Mouse (Mus musculus): ENCODE results near the gene Cacna2d4. TPM values are rescaled to one million over a fixed set of nuclear protein-coding genes. Genes with fewer than 3 reads are reported as not detected.
"Not testable (repeated sequence)": the region's sequence is repeated elsewhere in the genome, so short reads cannot be mapped to it uniquely, and the experiment has no call there.

Cacna2d4 gene
- total RNA-seq, 4 experiments from 2014 or later, result 0.93 to 3.8 (median 2.7) TPM

DNA sequence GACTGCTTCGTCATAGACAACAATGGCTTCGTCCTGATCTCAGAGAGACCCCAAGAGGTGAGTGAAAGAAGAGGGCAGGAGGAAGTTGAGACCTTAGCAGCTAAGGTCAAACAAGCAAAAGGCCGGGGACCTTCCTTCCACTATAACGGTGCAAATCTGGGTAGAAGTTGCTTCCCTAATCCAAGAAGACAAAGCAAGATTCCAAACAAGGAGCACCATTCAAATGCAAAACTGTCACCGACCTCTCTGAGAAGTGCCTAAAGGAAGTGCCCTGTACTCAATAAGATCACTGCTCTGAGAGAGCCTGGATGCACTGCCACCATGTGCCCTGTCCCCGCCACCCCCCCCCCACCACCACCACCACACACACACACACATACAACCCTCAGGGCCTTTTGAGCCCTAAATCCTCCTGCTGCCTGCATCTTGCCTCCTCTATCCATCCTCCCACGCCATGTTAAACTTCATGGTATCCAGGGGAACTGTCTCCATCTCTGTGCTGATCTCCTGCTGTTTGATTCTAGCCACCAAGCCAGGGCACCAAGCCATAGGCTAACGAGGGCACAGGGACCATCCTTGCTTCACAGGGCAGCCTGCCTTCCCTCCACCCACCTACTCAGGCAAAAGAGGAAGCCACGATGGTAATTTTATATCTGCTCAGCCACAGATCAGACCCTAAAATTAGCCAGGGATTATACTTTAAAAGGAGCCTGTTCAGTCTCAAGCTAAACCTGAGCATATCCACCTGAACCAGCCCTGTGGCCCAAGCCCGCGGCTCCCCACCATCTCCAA, 102.0 kb downstream of the Cacna2d4 start:
- DNase-seq (ENCODE audit: low spot score in 2 of 2), result no peak

DNA sequence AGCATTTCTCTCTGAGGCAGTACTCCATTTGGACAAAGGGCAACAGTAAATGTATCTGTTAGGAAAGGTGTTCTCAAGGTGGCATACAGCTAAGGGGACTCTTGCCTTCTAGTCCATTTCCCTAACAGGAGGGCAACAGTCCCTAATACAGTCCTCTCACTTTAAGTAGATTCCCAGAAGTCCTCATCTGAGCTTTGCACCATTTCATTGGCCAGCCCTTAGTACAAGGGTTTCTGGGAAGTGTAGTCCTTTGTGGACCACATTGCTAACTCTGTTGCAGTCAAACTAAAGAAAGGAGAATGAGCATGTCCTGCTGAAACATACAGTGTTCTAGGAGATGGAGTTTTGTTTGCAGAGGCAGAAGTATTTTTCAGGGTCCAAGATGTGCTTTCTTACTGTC, 105.1 kb downstream of the Cacna2d4 start:
- no peak for DNase-seq (ENCODE audit: low spot score in 2 of 2)

DNA sequence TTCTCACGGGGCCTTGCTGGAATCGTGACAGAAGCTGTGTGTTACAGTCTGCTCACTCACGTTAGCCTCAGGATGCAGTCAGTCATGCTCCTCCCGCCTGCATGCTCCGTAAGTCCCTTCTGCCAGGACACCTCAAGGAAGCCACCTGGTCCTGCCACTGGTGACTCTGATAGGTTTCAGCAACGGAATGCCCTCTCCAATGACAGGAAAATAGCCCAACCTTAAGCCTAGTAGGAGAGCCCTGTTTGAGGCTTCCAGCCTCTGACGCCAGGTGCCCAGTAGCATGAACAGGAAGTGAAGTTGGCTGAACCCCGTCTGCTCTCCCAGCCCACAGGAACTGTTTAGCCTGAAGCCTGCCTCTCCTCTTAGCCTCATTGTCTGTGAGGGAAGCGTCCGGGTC, 109.9 kb downstream of the Cacna2d4 start:
- DNase-seq (ENCODE audit: low spot score in 2 of 2), result no peak

DNA sequence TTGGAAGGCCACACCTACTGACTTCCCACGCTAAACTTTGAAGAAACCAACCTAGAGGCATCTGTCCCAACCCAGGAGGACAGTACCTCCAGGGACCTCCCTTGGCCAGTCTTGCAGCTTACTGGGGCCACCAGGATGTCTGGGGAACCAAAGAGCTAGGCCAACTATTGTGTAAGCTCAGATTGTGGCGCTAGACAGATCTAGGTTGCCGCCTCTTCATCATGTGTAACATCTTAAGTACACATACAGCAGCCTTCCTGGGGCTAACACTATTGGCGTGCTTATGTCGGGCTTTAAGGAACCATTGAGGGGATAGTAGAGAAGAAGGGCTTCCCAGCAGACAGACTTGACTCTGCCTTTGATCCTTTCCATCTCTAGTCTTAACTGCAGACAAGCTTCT, 111.5 kb downstream of the Cacna2d4 start:
- DNase-seq (ENCODE audit: low spot score in 2 of 2), result no peak

DNA sequence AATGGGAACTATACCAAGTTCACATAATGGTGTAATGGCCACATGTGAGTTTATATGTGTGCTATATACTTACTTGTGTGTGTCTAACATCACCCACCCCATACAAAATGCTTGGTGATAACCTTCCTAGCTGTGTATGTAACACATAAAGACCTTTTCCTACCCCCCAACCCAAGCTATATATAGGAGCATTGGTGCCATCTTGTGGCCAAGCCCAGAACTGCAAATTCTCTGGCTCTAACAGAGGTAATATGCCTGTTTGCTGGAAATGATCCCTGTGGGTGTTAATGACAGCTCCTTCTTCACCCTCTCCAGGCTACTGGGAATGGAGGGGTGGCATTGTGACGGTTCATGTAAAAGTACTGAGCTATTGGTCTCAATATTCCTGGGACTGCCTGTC, 111.9 kb downstream of the Cacna2d4 start:
- peak; percentile 63 to 90 for DNase-seq (ENCODE audit: low spot score in 2 of 2)

DNA sequence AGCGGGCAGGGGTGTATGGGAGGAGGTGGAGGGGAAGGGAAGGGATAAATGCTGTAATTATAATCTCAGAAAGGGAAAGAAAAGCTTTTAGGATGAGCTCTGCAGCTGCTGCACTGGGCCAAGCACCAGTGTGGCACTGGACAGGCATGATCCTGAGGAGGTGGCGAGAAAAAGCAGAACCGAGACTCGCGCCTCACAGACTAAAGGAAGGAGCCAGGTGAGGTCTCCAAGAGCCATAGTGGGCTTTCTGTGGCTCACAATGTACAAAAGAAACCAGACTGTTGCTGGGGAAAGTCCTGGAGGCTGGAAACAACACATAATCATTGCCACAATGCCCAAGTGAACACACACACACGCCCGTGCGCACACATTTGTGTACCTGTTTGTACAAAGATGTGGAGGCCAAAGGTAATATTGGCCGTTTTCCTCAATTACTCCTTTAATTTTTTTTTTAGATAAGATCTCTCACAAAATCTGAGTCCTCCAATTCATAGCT, 114.4 kb downstream of the Cacna2d4 start:
- DNase-seq (ENCODE audit: low spot score in 2 of 2), result no peak

DNA sequence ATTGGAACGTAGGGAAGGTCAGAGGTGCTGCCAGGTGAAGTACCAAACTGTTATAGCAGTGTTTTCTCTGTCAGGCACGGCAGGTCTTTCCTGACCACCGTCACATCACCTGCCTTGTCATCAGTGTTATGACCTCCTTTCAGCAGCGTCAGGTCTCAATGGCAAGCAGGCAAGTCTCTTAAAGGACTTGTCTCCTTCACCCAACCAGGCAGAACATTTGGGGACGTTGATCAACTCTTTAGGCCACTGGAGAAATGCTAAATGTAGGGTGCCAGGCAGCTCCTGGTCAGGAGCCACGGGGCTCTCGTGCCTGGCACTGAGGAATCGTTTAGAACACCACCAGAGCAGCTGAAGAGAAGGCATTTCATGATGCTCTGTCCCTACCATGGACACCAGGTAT, 115.3 kb downstream of the Cacna2d4 start:
- no peak for DNase-seq (ENCODE audit: low spot score in 2 of 2)

DNA sequence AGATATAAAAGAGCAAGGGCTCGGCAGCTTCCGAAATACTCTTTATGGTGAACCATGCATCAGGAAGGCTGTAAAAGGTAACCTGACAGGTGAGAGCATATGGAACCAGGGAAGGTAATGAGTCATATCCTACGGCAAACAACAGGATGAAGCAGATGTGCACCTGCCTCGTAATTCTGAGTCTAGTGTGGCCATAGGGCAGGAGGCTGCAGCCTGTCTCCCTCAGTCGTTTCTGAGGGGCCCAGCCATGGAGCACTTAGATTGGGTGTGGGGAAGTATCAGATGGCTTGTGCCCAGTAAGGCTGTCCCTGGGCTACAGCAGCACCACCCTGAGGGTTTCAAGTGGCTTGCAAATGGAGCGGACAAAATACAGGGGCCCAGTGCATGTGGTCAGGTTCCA, 116.2 kb downstream of the Cacna2d4 start:
- DNase-seq (ENCODE audit: low spot score in 2 of 2), result no peak

DNA sequence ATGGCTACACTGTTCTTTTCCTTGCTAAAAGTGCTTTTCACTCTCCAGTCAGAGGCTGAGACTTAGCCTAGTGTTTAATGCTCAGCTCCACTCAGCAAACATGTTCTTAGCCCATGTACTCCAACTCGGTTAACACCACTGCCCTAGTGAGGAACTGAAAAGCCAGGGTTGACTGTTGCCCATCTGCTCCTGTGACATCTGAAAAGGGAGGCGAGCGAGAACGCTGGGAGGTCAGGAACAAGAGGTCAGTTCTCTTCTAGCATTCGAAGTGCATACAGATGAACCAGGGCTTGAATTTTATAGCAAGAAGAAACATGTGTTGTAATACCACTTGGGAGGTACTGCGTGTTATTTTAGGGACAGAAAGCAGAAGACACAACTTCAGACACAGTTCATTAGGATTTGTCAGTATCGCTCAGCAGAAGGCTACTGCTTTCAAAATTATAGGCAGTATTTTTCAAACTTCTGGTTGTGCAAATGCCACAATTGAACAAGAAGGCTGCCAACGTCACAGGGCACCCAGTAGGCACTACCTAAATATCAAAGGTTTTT, 121.8 kb downstream of the Cacna2d4 start:
- no peak for DNase-seq (ENCODE audit: low spot score in 2 of 2)

DNA sequence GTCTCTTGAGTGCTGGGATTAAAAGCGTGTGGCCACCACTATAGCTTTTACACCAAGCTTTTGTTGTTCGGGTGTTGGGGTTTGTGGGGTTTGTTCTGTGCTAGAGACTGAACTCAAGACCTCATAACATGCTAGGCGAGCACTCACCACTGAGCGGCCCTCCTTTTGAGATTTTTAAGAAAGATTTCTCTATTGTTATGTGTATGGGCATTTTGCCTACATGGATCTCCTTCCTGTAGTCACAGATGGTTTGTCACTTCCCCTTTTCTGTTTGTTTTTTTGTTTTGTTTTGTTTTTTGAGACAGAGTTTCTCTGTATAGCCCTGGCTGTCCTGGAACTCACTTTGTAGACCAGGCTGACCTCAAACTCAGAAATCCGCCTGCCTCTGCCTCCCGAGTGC, 123.9 kb downstream of the Cacna2d4 start:
- DNase-seq (ENCODE audit: low spot score in 2 of 2), result not testable (repeated sequence)

DNA sequence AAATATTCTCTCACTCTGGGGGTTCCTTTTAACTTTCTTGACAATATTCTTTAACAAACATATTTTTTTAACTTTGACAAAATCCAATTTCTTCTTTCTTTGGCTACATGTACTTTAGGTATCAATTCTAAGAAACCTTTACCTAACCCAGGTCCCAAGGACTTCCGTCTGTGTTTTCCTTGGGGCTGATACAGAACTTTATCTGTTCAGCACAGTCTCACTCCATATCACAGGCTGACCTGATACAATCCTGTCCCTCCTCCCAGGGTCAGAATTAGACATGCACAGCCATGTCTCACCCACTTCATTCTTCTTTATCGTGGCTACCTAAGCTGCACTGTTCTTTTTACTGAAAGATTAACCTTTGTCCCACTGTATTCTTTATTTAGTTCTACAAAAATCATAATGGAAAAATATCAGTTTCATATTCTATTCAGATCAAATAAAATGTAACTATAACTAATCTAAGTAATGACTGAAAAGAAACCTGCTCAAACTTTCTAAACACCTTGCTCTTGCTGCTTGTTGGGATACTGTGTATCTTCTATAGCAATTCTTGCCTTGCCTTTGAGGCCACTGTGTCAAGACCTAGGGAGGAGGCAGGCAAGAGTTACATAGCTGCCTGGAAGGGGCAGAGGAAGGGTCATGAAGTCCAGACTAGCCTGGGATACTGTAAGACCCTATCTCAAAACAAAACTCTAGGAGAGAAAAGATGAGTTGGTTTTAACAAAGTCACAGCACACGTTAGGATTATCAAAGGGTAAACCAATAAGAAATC, 124.8 kb downstream of the Cacna2d4 start:
- no peak for DNase-seq (ENCODE audit: low spot score in 2 of 2)

DNA sequence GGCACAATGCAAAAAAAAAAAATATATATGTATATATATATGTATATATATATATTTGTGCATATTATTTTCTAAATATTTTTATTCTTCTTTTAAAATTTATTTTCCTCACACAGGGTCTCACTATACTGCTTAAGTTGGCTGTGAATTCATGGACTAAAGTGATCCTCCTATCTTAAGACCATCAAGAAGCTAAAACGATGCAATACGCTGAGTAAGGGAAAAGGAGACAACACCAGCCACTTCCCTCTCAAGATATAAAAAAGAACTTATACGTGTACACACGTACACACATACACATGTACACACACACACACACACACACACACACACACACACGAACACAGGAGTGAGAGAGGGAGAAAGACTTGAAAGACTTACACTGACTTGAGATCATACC, 127.3 kb downstream of the Cacna2d4 start:
- DNase-seq (ENCODE audit: low spot score in 2 of 2), result no peak

DNA sequence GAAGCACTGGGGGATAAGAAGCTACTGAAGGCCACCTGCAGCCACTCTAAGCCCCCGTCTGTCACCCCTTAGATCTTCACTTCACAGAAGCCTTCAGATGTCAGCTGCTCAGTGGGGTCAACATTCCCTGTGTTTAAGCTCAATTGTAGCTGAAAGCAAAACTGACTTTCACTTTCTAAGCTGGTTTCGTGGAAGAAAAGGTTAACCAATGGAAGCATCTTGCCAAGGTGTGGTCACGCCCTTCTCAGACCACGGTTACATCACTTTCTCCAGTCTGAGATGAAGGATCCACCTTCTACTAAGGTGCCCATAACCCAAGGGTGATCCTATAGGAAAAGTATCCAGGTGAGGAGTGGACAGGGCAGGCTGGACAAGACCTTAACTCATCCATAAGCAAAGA, 130.5 kb downstream of the Cacna2d4 start:
- not testable (repeated sequence) for DNase-seq (ENCODE audit: low spot score in 2 of 2)

DNA sequence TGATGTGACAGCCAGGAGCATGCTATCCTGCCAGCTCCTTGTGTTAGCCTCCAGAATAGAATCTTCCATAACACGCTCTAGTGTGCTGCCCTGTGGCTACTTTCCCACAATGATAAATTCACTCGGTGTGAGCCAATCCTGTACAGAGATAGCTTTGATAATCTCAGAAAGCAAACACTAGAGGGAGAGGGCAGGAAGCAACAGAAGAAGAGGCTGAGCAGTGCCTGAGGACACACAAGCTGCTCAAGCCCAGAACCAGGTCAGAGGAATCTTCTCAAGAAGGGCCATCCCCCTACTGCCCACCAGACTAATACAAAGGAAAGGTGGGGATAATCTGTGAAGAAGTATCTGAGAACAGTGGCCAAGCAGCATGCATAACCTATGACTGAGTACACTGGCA, 131.1 kb downstream of the Cacna2d4 start:
- DNase-seq (ENCODE audit: low spot score in 2 of 2), result no peak

DNA sequence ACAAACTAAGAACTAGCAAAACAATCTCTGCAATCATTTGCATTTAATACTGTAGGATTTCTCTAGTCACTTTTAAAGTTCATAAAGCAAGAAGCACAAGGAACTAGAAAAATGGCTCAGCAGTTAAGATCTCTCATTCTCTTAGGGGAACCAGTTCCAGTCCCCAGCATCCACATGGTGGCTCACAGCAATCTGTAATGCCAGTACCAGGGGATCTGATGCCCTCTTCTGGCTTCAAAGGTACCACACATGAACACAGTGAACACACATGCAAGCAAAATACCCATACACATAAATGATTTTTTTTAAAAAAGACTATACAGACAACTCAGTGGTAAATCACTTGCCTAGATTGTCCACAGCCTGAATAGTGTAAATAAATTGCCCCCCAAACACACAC, 135.3 kb downstream of the Cacna2d4 start:
- DNase-seq (ENCODE audit: low spot score in 2 of 2), result no peak

DNA sequence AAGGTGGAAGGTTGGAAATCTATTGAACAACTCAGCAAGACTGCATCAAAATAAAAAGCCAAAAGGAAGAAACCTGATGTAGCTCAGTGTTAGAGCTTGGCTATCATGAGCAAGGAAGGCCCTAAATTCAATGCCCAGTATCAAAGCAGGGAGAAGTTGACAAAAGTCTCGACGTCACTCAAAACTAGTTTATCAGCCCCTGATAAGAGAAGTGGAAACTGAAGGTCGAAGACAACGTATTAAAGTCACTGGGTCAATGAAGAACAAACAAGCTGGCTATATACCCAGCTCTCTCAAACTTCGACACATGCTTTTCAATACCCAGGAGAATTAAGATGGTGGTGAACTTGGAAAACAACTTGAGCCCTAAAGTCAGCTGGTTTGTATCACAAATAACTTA, 135.9 kb downstream of the Cacna2d4 start:
- DNase-seq (ENCODE audit: low spot score in 2 of 2), result no peak

DNA sequence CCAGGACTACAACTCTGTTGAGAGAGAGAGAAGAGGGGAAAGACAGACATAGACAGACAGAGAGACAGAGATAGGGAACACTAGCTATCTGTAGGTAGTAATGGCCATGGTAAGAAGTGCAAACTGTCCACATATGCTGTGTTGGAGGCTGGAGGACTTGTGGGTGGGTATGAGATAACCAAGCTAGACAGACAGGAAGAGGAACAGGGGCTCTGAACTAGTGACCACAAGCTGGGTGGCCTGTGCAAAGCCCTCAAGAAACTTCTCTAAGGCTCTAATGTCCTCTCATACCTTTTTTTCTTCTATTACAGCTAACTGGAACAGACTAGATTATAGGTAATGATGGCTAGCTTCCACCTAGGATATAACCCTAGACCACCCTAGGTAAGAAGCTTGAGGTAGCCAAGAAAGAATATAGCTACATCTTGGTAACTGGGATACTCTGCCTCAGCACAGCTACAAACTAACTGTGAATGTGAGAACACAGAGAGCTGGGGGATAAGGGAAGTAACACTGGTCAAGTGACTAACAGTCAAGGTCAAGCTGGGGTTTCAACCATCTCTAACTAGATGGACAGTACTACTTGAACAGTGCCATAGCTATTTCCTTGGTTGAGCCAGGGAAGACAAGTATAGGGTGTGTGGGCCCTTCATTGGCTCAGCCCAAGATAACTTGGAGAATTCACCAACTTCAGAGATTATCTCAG, 136.8 kb downstream of the Cacna2d4 start:
- DNase-seq (ENCODE audit: low spot score in 2 of 2), result no peak

DNA sequence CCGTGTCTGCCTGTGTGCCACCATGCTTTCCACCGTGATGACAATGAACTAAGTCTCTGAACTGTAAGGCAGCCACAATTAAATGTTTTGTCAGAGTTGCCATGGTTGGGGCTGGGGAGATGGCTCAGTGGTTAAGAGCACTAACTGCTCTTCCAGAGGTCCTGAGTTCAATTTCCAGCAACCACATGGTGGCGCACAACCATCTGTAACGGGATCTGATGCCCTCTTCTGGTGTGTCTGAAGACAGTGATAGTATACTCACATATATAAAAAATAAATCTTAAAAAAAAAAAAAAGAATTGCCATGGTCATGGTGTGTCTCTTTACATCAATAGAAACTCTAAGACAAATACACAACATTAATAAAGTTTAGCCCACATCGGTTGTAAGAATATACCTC, 138.7 kb downstream of the Cacna2d4 start:
- no peak for DNase-seq (ENCODE audit: low spot score in 2 of 2)

DNA sequence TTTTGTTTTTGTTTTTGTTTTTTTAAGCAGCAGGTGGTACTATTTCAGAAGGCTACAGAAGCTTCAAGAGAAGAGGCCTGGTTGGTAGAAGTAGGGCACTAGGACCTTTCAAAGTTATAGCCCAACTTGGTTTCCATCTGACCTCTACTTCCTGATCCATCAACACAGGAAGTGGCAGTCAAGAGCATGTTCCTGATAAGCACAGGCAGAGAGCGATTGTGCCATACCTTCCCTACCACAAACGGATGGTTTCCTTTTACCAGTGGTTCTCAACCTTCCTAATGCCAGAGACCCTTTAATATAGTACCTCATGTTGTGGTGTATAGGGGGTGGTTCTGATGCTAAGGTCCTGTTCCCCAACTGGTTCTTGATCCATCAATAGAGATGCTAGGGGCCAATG, 141.3 kb downstream of the Cacna2d4 start:
- DNase-seq (ENCODE audit: low spot score in 2 of 2), result no peak

DNA sequence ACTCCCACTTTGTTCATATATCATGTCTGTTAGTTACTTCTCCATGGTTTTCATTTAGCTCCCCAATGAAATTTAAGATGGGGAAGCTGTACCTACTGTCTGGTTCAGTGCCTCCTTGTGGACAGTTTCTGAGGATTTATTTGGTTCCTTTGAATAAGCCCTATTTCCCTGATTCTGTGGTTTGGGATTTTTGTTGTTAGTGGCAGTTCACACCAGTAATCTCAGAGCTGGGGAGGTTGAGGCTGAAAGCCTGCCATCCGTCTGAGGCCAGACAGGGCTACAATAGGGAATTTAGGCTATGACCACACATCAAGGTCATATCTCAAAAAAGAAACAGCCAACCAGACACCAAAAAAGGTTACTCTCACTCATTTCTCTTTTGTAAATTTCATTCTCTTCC, 142.3 kb downstream of the Cacna2d4 start:
- no peak for DNase-seq (ENCODE audit: low spot score in 2 of 2)

DNA sequence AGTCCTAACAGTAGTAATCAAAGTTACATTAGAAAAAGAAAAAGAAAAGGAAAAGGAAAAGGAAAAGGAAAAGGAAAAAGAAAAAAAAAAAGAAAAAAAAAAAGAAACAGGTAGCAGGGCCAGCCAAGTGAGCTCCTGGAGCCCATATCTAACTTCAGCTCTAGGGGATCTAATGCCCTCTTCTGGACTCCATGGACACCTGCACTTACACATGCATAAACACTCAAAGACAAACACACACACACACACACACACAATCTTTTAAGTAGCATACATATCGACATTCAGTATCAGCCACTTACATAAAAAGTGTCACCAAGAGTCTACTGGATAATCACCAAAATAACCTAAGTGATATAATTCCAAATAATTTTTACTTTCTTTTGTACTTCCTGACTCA, 149.3 kb downstream of the Cacna2d4 start:
- DNase-seq (ENCODE audit: low spot score in 2 of 2), result no peak

DNA sequence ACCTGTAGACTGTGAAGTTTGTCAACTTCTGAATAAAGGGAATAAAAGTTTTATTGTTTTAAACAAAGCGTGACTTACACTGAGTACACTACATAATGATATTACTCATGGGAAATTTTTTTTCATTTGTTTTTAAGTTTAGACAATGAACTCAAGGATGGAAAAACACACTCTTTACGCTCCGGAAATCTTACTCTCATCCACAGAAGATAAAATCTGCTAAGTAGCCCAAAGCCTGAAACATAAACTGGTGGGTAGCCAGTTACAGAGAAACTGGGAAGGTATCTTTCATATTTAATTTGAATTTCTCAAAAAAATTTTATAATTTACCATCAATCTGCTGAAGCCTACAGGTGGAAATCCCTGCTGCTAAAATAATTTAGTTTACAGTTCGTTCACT, 150.1 kb downstream of the Cacna2d4 start:
- DNase-seq (ENCODE audit: low spot score in 2 of 2), result no peak
